Mouse (Mus musculus): ENCODE results near the gene Ypel4. TPM values are rescaled to one million over a fixed set of nuclear protein-coding genes. Genes with fewer than 3 reads are reported as not detected.

Ypel4 gene
- polyA plus RNA-seq, 1 experiment, result 2.9 TPM

DNA sequence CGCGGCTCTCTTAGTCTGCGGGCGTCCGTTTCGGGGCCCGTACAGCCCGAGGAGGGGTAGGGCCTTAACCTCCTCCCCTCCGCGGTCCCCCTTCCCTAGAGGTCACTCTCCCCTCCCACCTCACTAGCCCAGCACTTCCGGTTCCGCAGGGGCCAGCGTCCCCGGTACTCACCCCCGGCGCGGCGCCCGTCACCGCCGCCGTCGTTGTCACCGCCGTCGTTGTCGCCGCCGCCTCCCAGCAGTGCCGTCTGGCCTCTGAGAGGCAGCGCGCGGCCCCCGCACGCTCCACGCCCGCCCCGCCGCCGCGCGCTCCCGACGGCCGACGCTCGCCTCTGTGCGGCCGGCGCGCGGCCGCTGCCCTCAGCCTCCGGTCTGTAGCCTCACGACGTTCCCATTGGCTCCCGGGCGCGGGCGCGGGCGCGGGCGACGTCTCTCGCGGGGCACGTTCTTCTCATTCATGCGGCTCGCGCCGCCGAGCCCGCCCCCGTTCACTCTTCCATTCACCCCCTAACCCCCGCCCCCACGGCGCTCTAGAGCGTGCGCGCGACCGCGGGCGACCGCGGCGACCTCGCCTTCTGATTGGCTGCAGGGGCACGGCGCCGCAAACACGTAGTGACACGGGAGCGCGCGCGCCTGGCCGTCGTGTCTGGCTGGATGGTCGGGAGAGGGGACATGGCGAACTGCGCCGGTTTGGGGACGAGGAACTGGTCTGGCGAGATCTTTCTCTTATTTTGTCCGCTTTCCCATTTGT lies 18.9 kb upstream of the Ypel4 start, which contains the start of gene Zdhhc5:
Gene Zdhhc5 (minus strand): TSS at position 370 of the 751 bp plus-strand sequence.
- H3K36me3 ChIP-seq (replicated peaks; ENCODE audit: low read length), result peaks cover 17% of the 10 kb centered on the region
- H3K9me3 ChIP-seq, result no peaks in the 10 kb centered on the region
- TF ChIP-seq GATA1 (IDR thresholded peaks at IDR 0.05; ENCODE audit: borderline replicate concordance, low read length) (no peak), FLI1 (IDR thresholded peaks at IDR 0.05; ENCODE audit: low read length) (no peak)
- peak within 1 kb of the TSS; percentile 97 for H3K4me3 ChIP-seq (replicated peaks)
- no peaks in the 10 kb centered on the region for H3K27me3 ChIP-seq (replicated peaks)
- H3K4me1 ChIP-seq, result peaks cover 43% of the 10 kb centered on the region

DNA sequence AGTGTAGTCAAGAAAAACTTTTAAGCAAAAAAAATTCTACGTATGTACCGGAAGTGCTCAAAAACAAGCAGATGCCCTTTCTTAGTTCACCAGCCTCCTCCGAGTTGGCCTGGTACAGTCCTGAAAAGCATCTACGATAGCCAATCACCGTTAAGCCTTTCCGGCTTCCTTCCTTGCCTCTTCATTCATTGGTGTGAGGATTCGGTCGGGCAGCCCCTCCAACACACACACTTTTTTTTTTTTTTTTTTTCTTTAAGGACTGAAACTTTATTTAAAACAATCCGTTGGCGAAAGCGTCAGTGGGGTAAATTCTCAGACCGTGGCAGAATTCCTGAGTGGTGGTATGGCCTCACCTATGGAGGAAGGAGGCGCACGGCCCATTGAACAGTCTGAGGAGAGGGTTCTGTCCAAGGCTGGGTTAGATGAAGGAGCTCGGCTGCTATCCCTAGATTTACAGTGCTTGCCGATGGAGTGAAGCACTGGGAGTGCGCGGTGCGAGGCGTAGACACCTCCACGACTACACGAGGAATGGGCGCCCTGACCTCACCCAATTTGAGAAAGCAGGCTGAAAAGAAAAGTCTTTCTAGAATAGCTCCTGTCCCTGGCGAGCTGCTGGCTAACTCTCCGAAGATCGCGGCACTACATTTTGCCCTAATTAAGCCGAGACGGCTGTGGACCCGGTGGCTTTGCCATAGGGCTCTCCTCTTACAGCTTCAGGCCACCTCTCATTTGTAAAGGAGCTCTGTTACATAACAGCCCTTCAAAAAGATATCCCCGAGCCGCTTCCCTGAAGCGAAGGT lies 18.1 kb upstream of the Ypel4 start:
- H3K36me3 ChIP-seq (replicated peaks; ENCODE audit: low read length), result peaks cover 10% of the 10 kb centered on the region
- H3K27me3 ChIP-seq (replicated peaks), result no peaks in the 10 kb centered on the region
- H3K9me3 ChIP-seq, result no peaks in the 10 kb centered on the region
- no peak for TF ChIP-seq FLI1 (IDR thresholded peaks at IDR 0.05; ENCODE audit: low read length)
- TF ChIP-seq GATA1 (IDR thresholded peaks at IDR 0.05; ENCODE audit: borderline replicate concordance, low read length), result no peak
- H3K4me3 ChIP-seq (replicated peaks), result peak overlapping the region; percentile 97
- H3K4me1 ChIP-seq, result peaks cover 36% of the 10 kb centered on the region

DNA sequence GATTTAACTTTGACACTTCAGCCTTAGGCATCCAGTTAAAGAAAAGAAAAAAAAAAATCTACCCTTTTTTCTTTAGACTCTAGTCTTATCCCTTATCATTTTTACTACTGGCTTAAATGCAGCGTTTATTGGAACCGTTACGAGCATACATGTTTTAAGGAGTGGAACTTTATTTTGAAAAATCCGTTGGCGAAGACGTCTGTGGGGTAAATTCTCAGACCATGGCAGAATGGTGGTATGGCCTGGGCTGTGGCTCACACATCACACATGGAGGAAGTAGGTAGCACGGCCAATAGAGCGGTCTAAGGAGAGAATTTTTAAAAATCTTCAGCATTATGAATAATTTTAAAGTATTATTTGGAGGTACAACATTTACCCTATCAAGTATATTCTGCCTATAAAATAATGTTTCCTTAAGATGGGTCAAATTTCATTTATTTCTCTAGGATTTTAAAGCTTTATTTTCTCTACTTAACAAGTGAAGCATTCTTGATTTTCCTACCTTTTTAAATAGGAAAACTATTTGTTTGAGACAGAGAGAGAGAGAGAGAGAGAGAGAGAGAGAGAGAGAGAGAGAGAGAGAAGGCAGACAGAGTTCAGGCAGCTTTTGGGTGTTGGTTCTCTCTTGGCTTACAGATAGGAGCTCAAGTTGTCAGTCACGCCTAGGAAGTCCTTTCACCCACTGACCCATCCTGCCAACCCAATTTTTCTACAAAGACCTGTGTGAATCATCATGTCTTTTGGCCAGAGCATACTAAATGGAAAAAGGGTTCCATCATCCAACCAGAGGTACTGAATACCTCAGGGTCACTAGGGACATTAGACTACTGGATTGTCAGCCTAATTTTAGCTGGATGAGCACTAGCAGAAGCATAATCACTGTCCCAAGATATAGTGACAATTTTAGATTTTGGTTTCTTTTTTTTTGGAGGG lies 17.2 kb upstream of the Ypel4 start:
- Histone ChIP-seq H3K9me3 (no peaks in the 10 kb centered on the region), H3K36me3 (replicated peaks; ENCODE audit: low read length) (peaks cover 8% of the 10 kb centered on the region), H3K4me1 (peaks cover 39% of the 10 kb centered on the region), H3K4me3 (replicated peaks) (peak overlapping the region; percentile 97), H3K27me3 (replicated peaks) (no peaks in the 10 kb centered on the region)
- TF ChIP-seq FLI1 (IDR thresholded peaks at IDR 0.05; ENCODE audit: low read length) (no peak), GATA1 (IDR thresholded peaks at IDR 0.05; ENCODE audit: borderline replicate concordance, low read length) (no peak)

DNA sequence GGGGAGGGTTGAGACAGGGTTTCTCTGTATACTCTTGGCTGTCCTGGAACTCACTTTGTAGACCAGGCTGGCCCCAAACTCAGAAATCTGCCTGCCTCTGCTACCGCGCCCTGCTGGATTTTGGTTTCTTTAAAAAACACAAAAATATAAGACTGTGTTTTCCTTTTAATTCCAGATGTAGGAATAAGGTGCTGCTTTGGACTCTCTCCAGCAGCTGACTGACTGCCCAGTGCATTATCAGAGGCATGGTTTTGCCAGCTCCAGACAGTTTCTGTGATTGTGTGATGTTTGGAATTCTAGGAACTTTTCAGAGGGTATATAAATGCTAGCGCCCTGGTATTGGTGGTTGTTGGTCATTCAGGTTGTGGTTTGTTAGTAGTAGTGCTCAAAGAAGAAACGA lies 16.5 kb upstream of the Ypel4 start:
- H3K27me3 ChIP-seq (replicated peaks), result no peaks in the 10 kb centered on the region
- no peak overlapping the region for H3K4me3 ChIP-seq (replicated peaks)
- peaks cover 34% of the 10 kb centered on the region for H3K4me1 ChIP-seq
- TF ChIP-seq GATA1 (IDR thresholded peaks at IDR 0.05; ENCODE audit: borderline replicate concordance, low read length) (no peak), FLI1 (IDR thresholded peaks at IDR 0.05; ENCODE audit: low read length) (no peak)
- H3K36me3 ChIP-seq (replicated peaks; ENCODE audit: low read length), result peaks cover 14% of the 10 kb centered on the region
- H3K9me3 ChIP-seq, result no peaks in the 10 kb centered on the region

DNA sequence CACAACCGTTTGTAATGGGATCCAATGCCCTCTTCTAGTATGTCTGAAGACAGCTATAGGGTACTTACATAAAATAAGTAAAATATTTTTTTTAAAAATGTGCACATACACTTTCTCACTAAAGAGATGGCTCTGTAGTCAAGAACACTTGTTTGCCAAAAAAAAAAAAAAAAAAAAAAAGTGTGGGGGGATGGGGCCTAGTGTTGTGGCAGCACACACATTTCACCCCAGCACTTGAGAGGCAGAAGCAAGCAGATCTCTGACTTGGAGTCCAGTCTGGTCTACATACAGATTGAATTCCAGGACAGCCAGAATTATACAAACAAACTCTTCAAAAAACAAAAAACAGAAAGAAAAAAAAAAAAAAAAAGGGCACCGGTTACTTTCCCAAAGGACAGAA lies 13.1 kb upstream of the Ypel4 start:
- TF ChIP-seq FLI1 (IDR thresholded peaks at IDR 0.05; ENCODE audit: low read length) (no peak), GATA1 (IDR thresholded peaks at IDR 0.05; ENCODE audit: borderline replicate concordance, low read length) (no peak)
- peaks cover 45% of the 10 kb centered on the region for H3K36me3 ChIP-seq (replicated peaks; ENCODE audit: low read length)
- H3K9me3 ChIP-seq, result no peaks in the 10 kb centered on the region
- no peaks in the 10 kb centered on the region for H3K27me3 ChIP-seq (replicated peaks)
- H3K4me1 ChIP-seq, result peaks cover 42% of the 10 kb centered on the region
- H3K4me3 ChIP-seq (replicated peaks), result no peak overlapping the region

DNA sequence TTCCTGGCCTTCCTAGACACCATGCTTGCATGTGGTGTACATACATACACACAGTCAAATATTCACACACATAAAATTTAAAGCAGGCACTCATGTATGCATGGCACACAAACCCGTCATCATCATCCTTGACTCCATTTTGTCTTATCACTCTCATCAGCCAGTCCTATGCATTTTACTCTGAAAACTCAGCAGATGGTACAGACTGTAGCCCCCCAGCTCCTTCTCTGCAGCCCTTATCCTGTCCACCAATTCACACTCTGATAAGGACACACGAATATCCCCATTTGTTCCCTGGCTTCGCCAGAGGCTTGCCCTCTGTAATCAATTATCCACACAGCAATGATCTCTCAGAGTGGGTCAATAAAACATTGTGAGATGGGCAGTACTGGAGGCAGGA lies 12.7 kb upstream of the Ypel4 start:
- Histone ChIP-seq H3K9me3 (no peaks in the 10 kb centered on the region), H3K27me3 (replicated peaks) (no peaks in the 10 kb centered on the region), H3K4me1 (peaks cover 46% of the 10 kb centered on the region), H3K4me3 (replicated peaks) (no peak overlapping the region), H3K36me3 (replicated peaks; ENCODE audit: low read length) (peaks cover 49% of the 10 kb centered on the region)
- TF ChIP-seq FLI1 (IDR thresholded peaks at IDR 0.05; ENCODE audit: low read length), result no peak

DNA sequence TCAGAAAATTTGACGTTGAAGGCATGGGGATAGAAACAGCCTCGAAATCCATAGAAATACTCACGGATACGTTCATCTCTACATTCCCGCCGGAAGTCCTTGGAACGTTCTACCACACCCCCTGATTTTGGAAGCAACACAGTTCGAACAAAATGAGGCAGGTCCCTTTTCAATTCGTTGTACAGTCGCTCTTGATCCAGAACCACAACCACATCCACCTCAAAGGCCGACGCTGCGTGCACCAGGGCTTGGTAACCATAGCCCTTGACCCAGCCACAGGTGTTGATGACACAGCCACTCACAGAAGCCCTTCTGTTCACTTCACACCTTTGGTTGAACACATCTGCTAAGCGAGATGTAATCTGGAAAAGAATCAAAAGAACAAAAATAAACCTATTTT lies 10.0 kb upstream of the Ypel4 start:
- no peaks in the 10 kb centered on the region for H3K9me3 ChIP-seq
- no peak overlapping the region for H3K4me3 ChIP-seq (replicated peaks)
- peaks cover 46% of the 10 kb centered on the region for H3K4me1 ChIP-seq
- H3K27me3 ChIP-seq (replicated peaks), result no peaks in the 10 kb centered on the region
- H3K36me3 ChIP-seq (replicated peaks; ENCODE audit: low read length), result peaks cover 49% of the 10 kb centered on the region
- TF ChIP-seq GATA1 (IDR thresholded peaks at IDR 0.05; ENCODE audit: borderline replicate concordance, low read length) (no peak), FLI1 (IDR thresholded peaks at IDR 0.05; ENCODE audit: low read length) (no peak)

DNA sequence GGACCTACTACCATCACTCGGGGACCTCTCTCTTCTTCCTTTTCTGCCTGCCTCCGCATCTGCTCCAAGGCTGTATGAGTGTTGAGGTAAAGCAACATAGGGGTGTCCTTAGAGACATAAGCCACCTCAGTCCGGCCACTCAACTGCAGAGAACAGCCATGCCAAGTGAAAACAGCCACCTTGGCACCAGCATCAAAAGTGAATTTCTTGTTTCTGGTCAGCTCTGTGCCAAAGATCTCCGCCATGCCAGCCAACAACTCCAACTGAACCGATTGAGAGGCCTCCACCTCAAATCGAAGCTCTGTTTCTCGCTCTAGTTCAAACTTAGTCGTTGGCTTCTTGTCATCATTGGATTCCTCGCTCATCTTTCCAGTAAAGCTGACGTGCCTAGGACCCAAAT lies 8.1 kb upstream of the Ypel4 start:
- Histone ChIP-seq H3K9me3 (no peaks in the 10 kb centered on the region), H3K4me3 (replicated peaks) (peak overlapping the region; percentile 95), H3K27me3 (replicated peaks) (no peaks in the 10 kb centered on the region), H3K4me1 (peaks cover 46% of the 10 kb centered on the region), H3K36me3 (replicated peaks; ENCODE audit: low read length) (peaks cover 49% of the 10 kb centered on the region)
- TF ChIP-seq GATA1 (IDR thresholded peaks at IDR 0.05; ENCODE audit: borderline replicate concordance, low read length) (no peak), FLI1 (IDR thresholded peaks at IDR 0.05; ENCODE audit: low read length) (no peak)

DNA sequence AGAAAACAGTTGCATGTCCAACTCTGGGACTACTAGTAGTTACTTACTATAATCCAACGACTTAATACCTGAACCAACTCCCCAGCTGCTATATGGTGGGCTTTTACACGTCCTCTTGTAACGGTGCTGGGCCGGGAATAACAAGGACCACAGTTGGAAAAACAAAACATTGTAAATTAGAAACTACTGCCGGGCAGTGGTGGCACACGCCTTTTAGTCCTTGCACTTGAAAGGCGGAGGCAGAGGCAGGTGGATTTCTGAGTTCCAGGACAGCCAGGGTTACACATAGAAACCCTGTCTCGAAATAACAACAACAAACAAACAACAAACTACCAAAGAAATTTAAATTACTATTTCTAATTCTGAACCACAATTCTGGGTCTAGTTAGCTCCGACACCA lies 7.1 kb upstream of the Ypel4 start:
- Histone ChIP-seq H3K4me1 (peaks cover 42% of the 10 kb centered on the region), H3K4me3 (replicated peaks) (peak overlapping the region; percentile 95), H3K27me3 (replicated peaks) (no peaks in the 10 kb centered on the region), H3K9me3 (no peaks in the 10 kb centered on the region), H3K36me3 (replicated peaks; ENCODE audit: low read length) (peaks cover 41% of the 10 kb centered on the region)
- TF ChIP-seq GATA1 (IDR thresholded peaks at IDR 0.05; ENCODE audit: borderline replicate concordance, low read length) (no peak), FLI1 (IDR thresholded peaks at IDR 0.05; ENCODE audit: low read length) (no peak)
